Mouse (Mus musculus): Measurements from ENCODE around the gene Ralgapb.

DNA sequence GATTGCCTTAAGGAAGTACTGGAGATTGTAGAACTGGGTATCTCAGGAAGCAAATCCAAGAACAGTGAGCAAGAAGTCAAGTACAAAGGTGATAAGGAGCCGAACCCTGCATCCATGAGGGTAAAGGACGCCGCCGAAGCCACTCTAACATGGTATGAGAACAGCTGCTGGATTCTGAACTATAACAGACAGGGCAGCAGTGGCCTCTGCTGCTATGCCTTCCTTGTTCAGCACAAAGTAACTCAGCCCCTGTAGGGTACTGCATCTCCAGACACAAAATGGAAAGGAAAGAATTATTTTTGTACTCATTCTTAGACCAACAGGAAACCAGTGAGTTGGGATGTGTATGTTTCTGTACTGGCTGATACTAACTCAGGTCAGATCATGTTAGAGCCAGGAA, 46.8 kb downstream of the Ralgapb start:
- TF ChIP-seq POLR2A (IDR thresholded peaks at IDR 0.05; ENCODE audit: insufficient read length, low read depth): no peak
- no peak for TF ChIP-seq CEBPB (IDR thresholded peaks at IDR 0.05; ENCODE audit: insufficient read depth, poor library complexity, severe bottlenecking)
- TF ChIP-seq POLR2AphosphoS2 (IDR thresholded peaks at IDR 0.05; ENCODE audit: insufficient read length, low read depth): no peak

All from myocyte (in vitro differentiated cells).